In genomic region chr9:68966540-68966939, GRCm38 (mm10) we compare ENCODE assay signal across 9 mouse cellular contexts.
DNase-seq lines count a peak whose midpoint lies in the region; ATAC-seq and TF ChIP-seq lines count a peak whose summit lies in the region.
"Had no signal": no experiment of that assay in that cellular context is flagged by ENCODE, and none has a peak within 500 bp of the region (broad histone marks: within the 10 kb centered on the region; RNA-seq: fewer than 3 reads in every experiment).

No protein-coding gene starts in this region.

- 70% methylated on average over 13 of the region's 13 CpGs for WGBS in heart, adult 2 months
- 28% methylated on average over 13 of the region's 13 CpGs for WGBS in midbrain, embryonic 16.5 days
- WGBS in forebrain, embryonic 15.5 days = 31% methylated on average over 13 of the region's 13 CpGs

- intact Hi-C loops in heart, adult 2 months (cut with DNase I) = loop anchor here (2.0 kb wide), 1 partner anchor 330 kb away; no protein-coding TSS in a partner anchor

- H3K4me1 ChIP-seq in heart, adult 2 months (ENCODE audit: control insufficient read depth, insufficient read depth, low read length) = no peaks in the 10 kb centered on the region
- H3K4me1 ChIP-seq in CH12.LX (ENCODE audit: control insufficient read depth in 1 of 2, insufficient read depth in 2 of 2) = peaks cover 0 to 28% of the 10 kb centered on the region in 2 experiments; a peak in 2 of 4 replicates
- peaks cover 4% of the 10 kb centered on the region for H3K4me1 ChIP-seq in midbrain, embryonic 16.5 days (ENCODE audit: control insufficient read depth, insufficient read depth, low read length)
- no peaks in the 10 kb centered on the region for H3K4me1 ChIP-seq in forebrain, embryonic 15.5 days

- DNase-seq in heart, adult 2 months = no peak
- no peak for DNase-seq in heart, adult 11 months
- DNase-seq in CH12.LX (ENCODE audit: extremely low read depth) = peak; percentile 56
- peak; percentile 46 for DNase-seq in embryo, embryonic 10 days (ENCODE audit: low spot score)
- DNase-seq in gastrocnemius, postnatal 4 days (ENCODE audit: low spot score in 2 of 2) = no peak
- DNase-seq in layer of hippocampus, postnatal 14 days (ENCODE audit: low spot score in 2 of 2) = no peak

- peak; percentile 42; the same call in 1 of the 2 replicates for ATAC-seq in midbrain, embryonic 16.5 days
- no peak for ATAC-seq in forebrain, embryonic 15.5 days (replicated peaks)

- TF ChIP-seq CTCF in heart, adult 2 months (IDR thresholded peaks at IDR 0.05) = peak; percentile 63
- TF ChIP-seq CTCF in CH12.LX (conservative IDR thresholded peaks at IDR 0.05 in 1 of 2, IDR thresholded peaks at IDR 0.05 in 1 of 2; ENCODE audit: low read depth in 2 of 2, low read length in 2 of 2) = peak in 1 of 2 experiments; percentile 13; a peak in 1 of 4 replicates

- TF ChIP-seq POLR2A in heart, adult 2 months (IDR thresholded peaks at IDR 0.05; ENCODE audit: insufficient read depth, low read depth, low read length) = no peak
- TF ChIP-seq POLR2A in CH12.LX (IDR thresholded peaks at IDR 0.05; ENCODE audit: low read depth, low read length) = no peak

- H3K79me2 ChIP-seq in heart, adult 2 months (replicated peaks; ENCODE audit: control insufficient read depth, insufficient read depth, low read length) = no peaks in the 10 kb centered on the region
- no peaks in the 10 kb centered on the region for H3K79me2 ChIP-seq in CH12.LX (replicated peaks; ENCODE audit: control insufficient read depth, extremely low read depth, insufficient read depth, poor library complexity, severe bottlenecking)

- H3K27ac ChIP-seq in heart, adult 2 months = no peak overlapping the region
- no peak overlapping the region for H3K27ac ChIP-seq in CH12.LX (ENCODE audit: insufficient read depth, low read depth)
- peak overlapping the region; percentile 47; the same call in 1 of the 2 replicates for H3K27ac ChIP-seq in midbrain, embryonic 16.5 days (ENCODE audit: low read length)
- no peak overlapping the region for H3K27ac ChIP-seq in forebrain, embryonic 15.5 days (replicated peaks)
- H3K27ac ChIP-seq: liver, embryonic 14.5 days had no signal

- peak; percentile 23 for TF ChIP-seq RAD21 in CH12.LX (IDR thresholded peaks at IDR 0.05; ENCODE audit: low read depth, low read length)

- in situ Hi-C loops in CH12.LX (cut with MboI; ENCODE audit: low pct_ligation_motif_present, low pct_unique_long_range_greater_than_20kb, low sequenced_read_pairs) = loop anchor here (25.0 kb wide), 2 partner anchors 321 to 521 kb away; no protein-coding TSS in a partner anchor

- H3K27me3 ChIP-seq in heart, adult 2 months (ENCODE audit: control insufficient read depth, insufficient read depth, low read length) = no peaks in the 10 kb centered on the region
- H3K27me3 ChIP-seq in CH12.LX (replicated peaks) = no peaks in the 10 kb centered on the region
- no peaks in the 10 kb centered on the region for H3K27me3 ChIP-seq in midbrain, embryonic 16.5 days (ENCODE audit: control insufficient read depth, insufficient read depth, low read depth, low read length)
- no peaks in the 10 kb centered on the region for H3K27me3 ChIP-seq in forebrain, embryonic 15.5 days

- H3K4me2 ChIP-seq in CH12.LX (ENCODE audit: insufficient read depth, low read depth, poor library complexity, severe bottlenecking) = no peak overlapping the region
- H3K4me2 ChIP-seq in midbrain, embryonic 16.5 days (ENCODE audit: low read length) = peak overlapping the region; percentile 19; the same call in 1 of the 2 replicates
- H3K4me2 ChIP-seq in forebrain, embryonic 15.5 days (replicated peaks) = no peak overlapping the region

- no peak for TF ChIP-seq EP300 in heart, adult 2 months (IDR thresholded peaks at IDR 0.05; ENCODE audit: insufficient read depth, low read depth, low read length)
- TF ChIP-seq EP300 in CH12.LX (IDR thresholded peaks at IDR 0.05; ENCODE audit: low read length) = no peak

- no peaks in the 10 kb centered on the region for H3K36me3 ChIP-seq in heart, adult 2 months (ENCODE audit: control insufficient read depth, insufficient read depth, low read length)
- H3K36me3 ChIP-seq in CH12.LX (replicated peaks in 1 of 2; ENCODE audit: control insufficient read depth in 1 of 2, insufficient read depth in 1 of 2, low read length in 1 of 2) = no peaks in the 10 kb centered on the region
- no peaks in the 10 kb centered on the region for H3K36me3 ChIP-seq in midbrain, embryonic 16.5 days (ENCODE audit: control insufficient read depth, insufficient read depth, low read length)
- H3K36me3 ChIP-seq in forebrain, embryonic 15.5 days = no peaks in the 10 kb centered on the region

- peaks cover 14% of the 10 kb centered on the region for H3K9me3 ChIP-seq in CH12.LX (replicated peaks; ENCODE audit: low read length)
- no peaks in the 10 kb centered on the region for H3K9me3 ChIP-seq in midbrain, embryonic 16.5 days (replicated peaks; ENCODE audit: control insufficient read depth, low read length, poor library complexity, severe bottlenecking)
- H3K9me3 ChIP-seq in forebrain, embryonic 15.5 days = no peaks in the 10 kb centered on the region

- H3K9ac ChIP-seq in heart, adult 2 months (ENCODE audit: low read depth, low read length) = no peak overlapping the region
- H3K9ac ChIP-seq in CH12.LX (ENCODE audit: insufficient read depth, low read depth) = no peak overlapping the region
- 0 out of 2 replicates have a peak overlapping the region, but pooled peaks have one; percentile 13 for H3K9ac ChIP-seq in midbrain, embryonic 16.5 days (ENCODE audit: low read depth, low read length)
- no peak overlapping the region for H3K9ac ChIP-seq in forebrain, embryonic 15.5 days (replicated peaks)
- H3K9ac ChIP-seq: liver, embryonic 14.5 days had no signal

- dilution Hi-C loops in CH12.LX (cut with MboI; ENCODE audit: extremely low pct_ligation_motif_present, extremely low pct_unique_long_range_greater_than_20kb, low sequenced_read_pairs) = no loop called here

- H3K4me3 ChIP-seq in heart, adult 2 months = no peak overlapping the region
- H3K4me3 ChIP-seq in CH12.LX (replicated peaks in 1 of 3; ENCODE audit: low read depth in 2 of 3, low read length in 2 of 3, poor library complexity in 1 of 3) = no peak overlapping the region
- H3K4me3 ChIP-seq in midbrain, embryonic 16.5 days (ENCODE audit: low read depth, low read length) = no peak overlapping the region
- no peak overlapping the region for H3K4me3 ChIP-seq in forebrain, embryonic 15.5 days

TF ChIP-seq in CH12.LX, 34 proteins besides CTCF, POLR2A, EP300 and RAD21:
- TF ChIP-seq BHLHE40 (IDR thresholded peaks at IDR 0.05; ENCODE audit: low read depth, low read length) = 0 out of 2 replicates have a peak, but pooled peaks have one; percentile 24
- TF ChIP-seq NRF1 (IDR thresholded peaks at IDR 0.05; ENCODE audit: low read depth, low read length) = no peak
- TF ChIP-seq JUN (IDR thresholded peaks at IDR 0.05; ENCODE audit: insufficient read depth, low read depth, low read length) = no peak

Comparison
In these comparisons a context has a peak if more than half of its experiments do, and no peak if none do; other contexts are left out.
1. DNase-seq: peak in CH12.LX (single experiment) and embryo, embryonic 10 days (single experiment); none in heart, adult 2 months (0 of 2), heart, adult 11 months (single experiment), gastrocnemius, postnatal 4 days (0 of 2) and layer of hippocampus, postnatal 14 days (0 of 2).